Mouse (Mus musculus) cerebral cortex, adult 2 months (tissue): ENCODE data around the gene Tspear.

ENCODE experiments used
- WGBS: fragments of 180-500 bp; shearing (Covaris S2); methylation state at CpG from one replicate; pipeline ENCODE4 v1.1.7; 2018; 5-methylcytosine and 5-hydroxymethylcytosine counted together

Gene Tspear

GRCm38 (mm10) chr10:77878985-77879384 is 192.6 kb downstream of the Tspear start:
- WGBS, result 74% methylated on average over 6 of the region's 6 CpGs

GRCm38 (mm10) chr10:77880305-77880704 is 193.9 kb downstream of the Tspear start:
- WGBS, result 82% methylated on average over 3 of the region's 3 CpGs

- 89% methylated on average over 5 of the region's 5 CpGs for WGBS
Measured at GRCm38 (mm10) chr10:77882553-77882952, 196.2 kb downstream of the Tspear start.

- 67% methylated on average over 12 of the region's 12 CpGs for WGBS
Measured at GRCm38 (mm10) chr10:77886007-77886747, 199.8 kb downstream of the Tspear start.

GRCm38 (mm10) chr10:77890987-77891565 is 204.7 kb downstream of the Tspear start:
- 78% methylated on average over 8 of the region's 8 CpGs for WGBS

GRCm38 (mm10) chr10:77895562-77895961 is 209.2 kb downstream of the Tspear start:
- 83% methylated on average over 5 of the region's 5 CpGs for WGBS

- WGBS, result 61% methylated on average over 7 of the region's 7 CpGs
Measured at GRCm38 (mm10) chr10:77900126-77900525, 213.8 kb downstream of the Tspear start.

- 79% methylated on average over 27 of the region's 27 CpGs for WGBS
Measured at GRCm38 (mm10) chr10:77900903-77901818, 214.8 kb downstream of the Tspear start.

GRCm38 (mm10) chr10:77901871-77902210 is 215.5 kb downstream of the Tspear start:
- WGBS, result 3% methylated on average over 14 of the region's 14 CpGs

GRCm38 (mm10) chr10:77902211-77902893 is 216.0 kb downstream of the Tspear start, which contains the start of gene Lrrc3:
Lrrc3 (minus strand) TSS chr10:77902536.
- WGBS, result 2% methylated on average over 45 of the region's 46 CpGs

- WGBS, result 3% methylated on average over 35 of the region's 35 CpGs
Measured at GRCm38 (mm10) chr10:77902894-77903715, 216.7 kb downstream of the Tspear start.

GRCm38 (mm10) chr10:77912605-77913004 is 226.2 kb downstream of the Tspear start:
- WGBS, result 36% methylated on average over 7 of the region's 7 CpGs

GRCm38 (mm10) chr10:77913292-77913691 is 226.9 kb downstream of the Tspear start:
- 86% methylated on average over 4 of the region's 4 CpGs for WGBS

- WGBS, result 54% methylated on average over 8 of the region's 8 CpGs
Measured at GRCm38 (mm10) chr10:77916636-77917335, 230.4 kb downstream of the Tspear start.

- 34% methylated on average over 5 of the region's 5 CpGs for WGBS
Measured at GRCm38 (mm10) chr10:77921009-77921408, 234.6 kb downstream of the Tspear start.

- WGBS, result 38% methylated on average over 4 of the region's 4 CpGs
Measured at GRCm38 (mm10) chr10:77922681-77923080, 236.3 kb downstream of the Tspear start.

GRCm38 (mm10) chr10:77926140-77926539 is 239.8 kb downstream of the Tspear start:
- WGBS, result 44% methylated on average over 7 of the region's 7 CpGs

- 58% methylated on average over 10 of the region's 10 CpGs for WGBS
Measured at GRCm38 (mm10) chr10:77927375-77927774, 241.0 kb downstream of the Tspear start.
